Mouse (Mus musculus) frontal cortex, postnatal 25 days (tissue): Measurements from ENCODE around the gene Zc3h6.

Source experiments
- DNase-seq, 2 experiments: peaks; one replicate each; pipeline ENCODE4 v3.0.0; 2022; ENCODE audit warnings: low spot score in 2 of 2

Zc3h6 gene

GRCm38 (mm10) chr2:129035381-129035780 is 68.2 kb downstream of the Zc3h6 start:
- no peak for DNase-seq

GRCm38 (mm10) chr2:129038426-129038936 is 71.3 kb downstream of the Zc3h6 start:
- DNase-seq = no peak

- DNase-seq = no peak
Observed at GRCm38 (mm10) chr2:129038937-129039631, 71.9 kb downstream of the Zc3h6 start.

- no peak for DNase-seq
Observed at GRCm38 (mm10) chr2:129040567-129040966, 73.4 kb downstream of the Zc3h6 start.

- DNase-seq = no peak
Observed at GRCm38 (mm10) chr2:129046172-129046845, 79.1 kb downstream of the Zc3h6 start.

- DNase-seq = no peak
Observed at GRCm38 (mm10) chr2:129046846-129047196, 79.6 kb downstream of the Zc3h6 start.

- DNase-seq = no peak
Observed at GRCm38 (mm10) chr2:129047811-129048210, 80.6 kb downstream of the Zc3h6 start, which contains the start of gene Vinac1. Gene Vinac1 (minus strand): TSS chr2:129048172.

- DNase-seq = no peak
Observed at GRCm38 (mm10) chr2:129052451-129052983, 85.3 kb downstream of the Zc3h6 start.

- DNase-seq = no peak
Observed at GRCm38 (mm10) chr2:129055741-129056140, 88.5 kb downstream of the Zc3h6 start.

- no peak for DNase-seq
Observed at GRCm38 (mm10) chr2:129056597-129056996, 89.4 kb downstream of the Zc3h6 start.

GRCm38 (mm10) chr2:129057256-129057655 is 90.1 kb downstream of the Zc3h6 start:
- DNase-seq = no peak

- no peak for DNase-seq
Observed at GRCm38 (mm10) chr2:129057920-129058361, 90.7 kb downstream of the Zc3h6 start.

- no peak for DNase-seq
Observed at GRCm38 (mm10) chr2:129061456-129062059, 94.4 kb downstream of the Zc3h6 start.

GRCm38 (mm10) chr2:129065437-129066282 is 98.5 kb downstream of the Zc3h6 start, which contains the start of gene Ttl:
Gene Ttl (plus strand): TSS chr2:129065942.
- DNase-seq = peak; percentile 57 to 67

GRCm38 (mm10) chr2:129066326-129066725 is 99.1 kb downstream of the Zc3h6 start:
- peak in 1 of 2 experiments; percentile 26 for DNase-seq
